Mouse (Mus musculus) embryonic facial prominence, embryonic 11.5 days (tissue): ENCODE data around the gene Gtse1. TPM values are rescaled to one million over a fixed set of nuclear protein-coding genes. Genes with fewer than 3 reads are reported as not detected.

Experiments
- ATAC-seq: fragments of 200-750 bp; cut with Nextera tagmentation; replicated peaks from 2 replicates; pipeline ENCODE4 v1.8.0; 2017; ENCODE audit warnings: low read depth; ENCODE audit not compliant: insufficient number of reproducible peaks, low FRiP score, low TSS enrichment
- DNase-seq: peaks from one replicate; pipeline ENCODE4 v3.0.0-alpha.2; 2015; ENCODE audit warnings: low spot score
- H3K27ac ChIP-seq: fragments of 300-500 bp; sonication (generic); replicated peaks from 2 replicates; pipeline ENCODE4 v1.5.1; 2014; ENCODE audit warnings: mild to moderate bottlenecking, low read depth, low read length, control low read depth
- H3K27me3 ChIP-seq: fragments of 300-500 bp; sonication (generic); 2 replicates; pipeline ENCODE4 v1.6.1; 2014; ENCODE audit warnings: mild to moderate bottlenecking, low read length, moderate library complexity, mixed read lengths; ENCODE audit not compliant: control insufficient read depth, insufficient read depth
- H3K36me3 ChIP-seq: fragments of 300-500 bp; sonication (generic); replicated peaks from 2 replicates; pipeline ENCODE4 v1.6.1; 2014; ENCODE audit warnings: low read depth, mild to moderate bottlenecking, low read length, moderate library complexity, mixed read lengths; ENCODE audit not compliant: control insufficient read depth, insufficient read depth
- H3K4me1 ChIP-seq: fragments of 300-500 bp; sonication (generic); 2 replicates; pipeline ENCODE4 v1.6.1; 2014; ENCODE audit warnings: low read length, mixed read lengths; ENCODE audit not compliant: control insufficient read depth, insufficient read depth
- H3K4me2 ChIP-seq: fragments of 300-500 bp; sonication (generic); 2 replicates; pipeline ENCODE4 v1.6.1; 2014; ENCODE audit warnings: low read depth, mild to moderate bottlenecking, control low read depth, low read length, moderate library complexity
- H3K4me3 ChIP-seq: fragments of 300-500 bp; sonication (generic); 2 replicates; pipeline ENCODE4 v1.5.1; 2014; ENCODE audit warnings: low read depth, low read length, control low read depth
- H3K9ac ChIP-seq: fragments of 300-500 bp; sonication (generic); replicated peaks from 2 replicates; pipeline ENCODE4 v1.6.1; 2014; ENCODE audit warnings: mild to moderate bottlenecking, control low read depth, low read length
- H3K9me3 ChIP-seq: fragments of 300-500 bp; sonication (generic); replicated peaks from 2 replicates; pipeline ENCODE4 v1.6.1; 2016; ENCODE audit warnings: mild to moderate bottlenecking, low read length, inconsistent platforms, mixed read lengths; ENCODE audit not compliant: control insufficient read depth
- WGBS: fragments of 180-500 bp; shearing (Covaris S2); extraction: QIAGEN DNeasy Blood & Tissue Kit; methylation state at CpG from one replicate; pipeline ENCODE4 v1.1.7; 2014; 5-methylcytosine and 5-hydroxymethylcytosine counted together
- polyA plus RNA-seq: library from polyadenylated mRNA; unstranded; fragments of >200 nt; fragmentation: Nextera tagmentation; extraction: Ambion mirVana; gene quantifications from 2 replicates; pipeline ENCODE4 v1.2.1, GENCODE M21; 2014

Gene Gtse1
- polyA plus RNA-seq, result 35.7 and 38.0 TPM in 2 replicates

DNA sequence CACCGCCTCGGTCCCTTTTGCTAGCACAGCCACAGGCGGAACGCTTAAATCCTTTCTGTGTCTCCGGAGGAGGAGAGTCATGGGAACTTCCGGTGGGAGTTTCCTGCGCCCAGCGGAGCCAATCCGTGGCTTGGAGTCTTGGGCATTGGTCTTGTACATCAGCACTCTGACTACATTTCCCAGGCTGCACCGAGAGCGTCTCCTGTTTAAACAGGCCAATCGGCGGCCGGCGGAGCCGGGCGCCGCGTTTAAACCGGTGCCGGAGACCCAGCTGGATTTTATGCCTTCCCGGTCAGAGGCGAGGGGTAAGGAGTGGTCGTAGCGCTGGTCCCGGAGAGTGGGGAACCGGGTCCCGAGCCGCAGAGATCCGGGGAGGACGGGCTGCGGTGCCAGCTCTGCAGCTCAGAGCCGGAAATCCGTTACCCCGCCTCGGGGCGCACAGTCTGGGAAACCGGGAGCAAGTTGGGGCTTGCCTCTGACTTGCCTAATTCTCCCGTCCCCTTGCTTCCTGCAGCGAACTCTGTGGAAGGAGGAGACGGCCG is at the start of gene Gtse1:
TSS of gene Gtse1 (plus strand) at position 256 of the 542 bp plus-strand sequence.
- ATAC-seq, result peak; percentile 98
- under 1% methylated on average over 42 of the region's 42 CpGs for WGBS
- H3K27ac ChIP-seq, result no peak within 1 kb of the TSS; the same call in 1 of the 2 replicates

DNA sequence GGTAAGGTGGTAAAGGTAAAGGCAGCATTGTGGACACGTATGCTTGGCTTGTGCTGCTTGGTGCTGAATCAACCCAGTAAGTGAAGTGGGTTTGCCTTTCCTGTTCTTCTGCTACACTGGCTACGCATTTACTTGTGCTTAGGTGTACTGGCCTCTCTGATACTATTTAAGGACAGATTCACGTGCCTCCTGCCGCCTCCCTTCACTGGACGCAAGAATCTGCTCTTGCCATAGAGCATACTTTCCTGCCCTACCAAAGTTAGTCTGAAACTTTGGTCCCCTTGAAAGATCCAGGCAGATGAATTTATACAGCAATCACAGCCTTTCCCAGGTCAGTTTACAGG is 49.1 kb upstream of the Gtse1 start:
- DNase-seq, result no peak
- Histone ChIP-seq H3K27ac (no peak overlapping the region), H3K4me1 (peaks cover 3% of the 10 kb centered on the region; the same call in 1 of the 2 replicates), H3K9me3 (no peaks in the 10 kb centered on the region), H3K4me2 (peak overlapping the region; percentile 93), H3K4me3 (no peak overlapping the region; the same call in 1 of the 2 replicates), H3K36me3 (no peaks in the 10 kb centered on the region), H3K27me3 (no peaks in the 10 kb centered on the region), H3K9ac (peak overlapping the region; percentile 85; the same call in 1 of the 2 replicates)
- 86% methylated on average over 5 of the region's 5 CpGs for WGBS
- no peak for ATAC-seq

More for the DNA sequence above, at the start of gene Gtse1:
- H3K36me3 ChIP-seq, result no peaks in the 10 kb centered on the region; the same call in none of the 2 replicates
- H3K9me3 ChIP-seq, result no peaks in the 10 kb centered on the region
- no peaks in the 10 kb centered on the region for H3K27me3 ChIP-seq
- DNase-seq, result peak; percentile 99
- peaks cover 2% of the 10 kb centered on the region for H3K4me1 ChIP-seq
- peak within 1 kb of the TSS; percentile 78 for H3K4me2 ChIP-seq
- H3K4me3 ChIP-seq, result peak within 1 kb of the TSS; percentile 80
- peak within 1 kb of the TSS; percentile 75 for H3K9ac ChIP-seq

DNA sequence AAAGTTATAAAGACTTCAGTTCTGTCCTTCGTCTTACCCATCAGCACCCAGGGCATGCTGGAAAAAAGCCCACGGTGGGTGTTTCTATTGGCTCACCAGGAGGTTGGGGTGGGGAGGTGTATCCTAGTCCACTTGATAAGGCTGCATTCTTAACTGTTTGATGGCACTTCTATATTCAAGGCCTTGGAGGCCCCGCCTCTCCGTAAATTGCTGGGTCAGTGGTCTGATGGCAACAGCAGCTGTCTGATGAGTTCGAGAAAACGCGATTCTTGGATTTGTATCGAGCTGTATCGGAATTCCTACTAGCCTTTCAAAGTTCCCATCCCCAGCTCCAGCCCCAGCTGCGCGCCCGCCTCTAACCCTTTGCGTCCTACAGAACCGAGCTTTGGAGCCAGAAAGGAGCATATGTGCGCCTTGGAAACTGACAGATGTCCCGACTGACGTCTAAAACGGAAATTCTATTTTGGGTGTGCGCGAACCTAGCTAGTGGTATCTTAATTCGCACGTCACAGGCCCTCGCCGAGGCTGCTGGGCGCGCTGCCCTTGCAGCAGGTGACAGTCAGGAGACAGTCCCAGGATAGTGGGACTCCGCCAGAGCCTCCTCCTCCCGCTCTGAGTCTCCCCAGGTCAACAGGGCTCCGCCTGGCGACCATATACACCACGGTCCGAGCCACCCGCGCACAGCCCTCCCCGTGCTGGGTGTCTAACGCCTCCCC is 48.6 kb upstream of the Gtse1 start:
- no peaks in the 10 kb centered on the region for H3K36me3 ChIP-seq
- DNase-seq (peak; percentile 14), ATAC-seq (peak; percentile 83)
- H3K9ac ChIP-seq, result peak overlapping the region; percentile 85
- H3K27ac ChIP-seq, result no peak overlapping the region
- 7% methylated on average over 36 of the region's 36 CpGs for WGBS
- peak overlapping the region; percentile 93 for H3K4me2 ChIP-seq
- peak overlapping the region; percentile 79 for H3K4me3 ChIP-seq
- peaks cover 3% of the 10 kb centered on the region; the same call in 1 of the 2 replicates for H3K4me1 ChIP-seq
- no peaks in the 10 kb centered on the region for H3K27me3 ChIP-seq
- no peaks in the 10 kb centered on the region for H3K9me3 ChIP-seq

DNA sequence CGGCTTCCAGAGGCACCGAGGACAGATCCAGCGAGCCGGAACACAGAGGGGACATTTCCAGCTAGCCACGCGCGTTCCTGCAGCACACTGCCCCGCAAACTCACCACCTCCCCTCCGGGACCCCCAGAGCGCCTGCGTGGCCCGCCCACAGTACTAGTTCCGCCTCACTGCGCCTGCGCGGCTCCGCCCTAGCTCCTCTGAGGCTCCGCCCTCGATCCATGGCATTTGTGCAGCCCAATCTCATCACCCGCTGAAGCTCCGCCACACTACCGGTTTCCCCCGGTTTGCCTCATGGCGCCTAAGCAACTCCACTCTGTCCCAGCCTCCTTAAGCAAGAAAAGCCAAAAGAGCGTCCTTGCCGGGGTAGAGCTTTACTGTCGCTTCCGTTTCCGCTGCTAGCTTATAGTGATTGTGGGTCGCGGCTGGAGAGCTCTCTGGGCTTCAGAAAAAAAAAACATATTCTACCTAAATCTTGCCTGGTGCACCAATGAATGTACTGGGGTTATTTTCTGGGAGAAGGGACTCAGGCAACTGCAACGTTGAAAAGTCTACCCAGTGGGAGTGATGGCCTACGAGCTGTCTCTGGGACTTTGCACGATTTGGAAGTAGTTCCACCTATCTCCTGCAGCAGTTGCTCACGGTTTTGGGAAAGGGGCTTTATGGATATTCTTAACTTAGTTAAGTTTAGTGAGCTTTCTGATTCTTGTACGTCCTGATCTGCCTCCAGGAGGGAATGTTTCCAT is 47.8 kb upstream of the Gtse1 start, which contains the start of gene Cdpf1:
TSS of gene Cdpf1 (minus strand) at position 163 of the 743 bp plus-strand sequence.
- H3K4me3 ChIP-seq, result peak within 1 kb of the TSS; percentile 79
- no peaks in the 10 kb centered on the region for H3K27me3 ChIP-seq
- peak within 1 kb of the TSS; percentile 72 for H3K27ac ChIP-seq
- ATAC-seq (peak; percentile 92), DNase-seq (peak; percentile 99)
- WGBS, result 4% methylated on average over 36 of the region's 36 CpGs
- H3K4me1 ChIP-seq, result peaks cover 3% of the 10 kb centered on the region; the same call in 1 of the 2 replicates
- no peaks in the 10 kb centered on the region for H3K36me3 ChIP-seq
- peak within 1 kb of the TSS; percentile 85 for H3K9ac ChIP-seq
- H3K9me3 ChIP-seq, result no peaks in the 10 kb centered on the region
- peak within 1 kb of the TSS; percentile 93 for H3K4me2 ChIP-seq

DNA sequence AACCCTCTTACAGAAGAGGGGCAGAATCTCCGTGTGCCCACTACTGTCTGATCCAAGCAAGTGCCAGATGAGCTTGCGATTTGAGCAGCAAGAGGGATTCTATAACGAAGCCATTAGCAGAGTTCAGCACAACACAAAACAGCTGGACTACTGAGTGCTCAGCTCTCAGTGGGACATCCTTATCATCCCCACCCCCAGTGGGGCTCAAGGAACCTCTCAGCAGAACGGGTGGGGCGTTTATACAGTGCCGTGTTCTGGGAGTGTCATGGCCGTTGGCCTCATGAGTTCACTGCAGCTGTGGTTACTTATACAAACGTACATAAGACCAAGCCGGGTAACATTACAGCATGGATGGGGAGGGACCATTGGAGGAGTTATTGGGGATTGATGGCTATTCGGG is 46.1 kb upstream of the Gtse1 start:
- H3K4me2 ChIP-seq, result no peak overlapping the region
- H3K9me3 ChIP-seq, result no peaks in the 10 kb centered on the region
- DNase-seq (no peak), ATAC-seq (no peak)
- 71% methylated on average over 10 of the region's 10 CpGs for WGBS
- H3K36me3 ChIP-seq, result no peaks in the 10 kb centered on the region
- H3K27ac ChIP-seq, result no peak overlapping the region
- H3K4me3 ChIP-seq, result no peak overlapping the region
- H3K27me3 ChIP-seq, result no peaks in the 10 kb centered on the region
- H3K4me1 ChIP-seq, result peaks cover 3% of the 10 kb centered on the region; the same call in 1 of the 2 replicates
- no peak overlapping the region for H3K9ac ChIP-seq

DNA sequence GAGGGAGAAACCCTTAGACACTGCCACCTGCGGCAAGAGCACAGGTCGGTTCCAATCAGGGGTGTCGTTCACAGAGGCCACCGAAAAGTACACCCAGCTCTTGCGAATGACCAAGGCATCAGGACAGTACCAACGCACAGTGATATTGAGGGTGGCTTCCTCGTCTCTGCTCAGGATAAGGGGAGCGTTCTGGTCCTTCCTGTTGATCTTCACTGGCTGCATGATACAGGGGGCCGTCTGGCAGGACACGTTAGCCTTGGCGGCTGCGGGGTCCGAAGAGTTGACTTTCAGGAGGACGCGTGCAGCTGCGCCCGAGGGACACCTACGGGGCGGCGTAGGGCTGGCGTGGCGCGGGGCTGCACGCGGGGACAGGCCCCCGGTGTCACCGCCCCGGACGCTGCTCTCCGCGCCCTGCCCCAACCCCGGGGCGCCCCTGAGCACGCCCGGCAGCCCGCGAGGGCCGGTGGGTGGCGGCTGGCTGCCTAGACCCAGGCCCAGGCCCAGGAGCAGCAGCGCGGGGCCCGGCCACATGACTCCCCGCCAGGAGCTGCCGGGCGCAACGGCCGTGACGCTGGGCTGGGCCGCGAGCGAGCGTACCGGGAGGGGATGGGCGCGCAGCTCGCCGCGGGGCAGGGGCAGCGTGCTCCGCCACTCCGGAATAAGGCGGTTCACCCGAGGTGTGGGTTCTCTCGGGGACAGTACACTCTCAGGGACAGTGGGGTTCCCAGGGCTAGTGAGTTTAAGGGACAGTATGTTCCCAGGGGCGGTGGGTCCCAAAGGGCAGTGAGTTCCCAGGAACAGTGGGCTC is 38.1 kb upstream of the Gtse1 start, which contains the start of gene Pkdrej:
TSS of gene Pkdrej (minus strand) at position 532 of the 808 bp plus-strand sequence.
- Histone ChIP-seq H3K9ac (peak within 1 kb of the TSS; percentile 85), H3K4me1 (no peaks in the 10 kb centered on the region), H3K27me3 (peaks cover 2% of the 10 kb centered on the region; the same call in 1 of the 2 replicates), H3K27ac (no peak within 1 kb of the TSS), H3K4me3 (peak within 1 kb of the TSS; percentile 49), H3K4me2 (peak within 1 kb of the TSS; percentile 98), H3K36me3 (no peaks in the 10 kb centered on the region), H3K9me3 (no peaks in the 10 kb centered on the region)
- peak; percentile 37 for DNase-seq
- 1% methylated on average over 64 of the region's 65 CpGs for WGBS
- peak; percentile 67; the same call in 1 of the 2 replicates for ATAC-seq

DNA sequence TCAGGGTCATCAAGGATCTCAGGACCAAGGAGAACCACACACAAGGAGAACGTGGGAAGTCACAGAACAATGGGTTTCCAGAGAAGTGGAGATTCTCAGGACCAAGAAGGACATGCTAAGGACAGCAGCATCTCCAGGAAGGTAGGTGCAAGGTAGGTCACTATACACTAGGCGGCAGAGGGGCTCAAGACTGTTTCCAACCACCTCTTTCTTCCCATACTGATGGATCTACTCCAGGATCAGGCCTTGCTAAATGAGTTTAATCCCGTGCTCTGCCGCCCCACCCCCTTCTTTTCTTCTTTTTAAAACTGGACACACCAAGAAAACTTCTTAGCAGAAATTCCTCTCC is 37.6 kb upstream of the Gtse1 start:
- Histone ChIP-seq H3K27ac (no peak overlapping the region), H3K9me3 (no peaks in the 10 kb centered on the region)
- ATAC-seq, result no peak

More for the DNA sequence above, 37.6 kb upstream of the Gtse1 start:
- peak overlapping the region; percentile 98 for H3K4me2 ChIP-seq
- H3K4me1 ChIP-seq, result no peaks in the 10 kb centered on the region
- H3K4me3 ChIP-seq, result peak overlapping the region; percentile 49
- WGBS, result 13% methylated on average over 4 of the region's 4 CpGs
- peak; percentile 47 for DNase-seq
- no peaks in the 10 kb centered on the region for H3K36me3 ChIP-seq
- H3K27me3 ChIP-seq, result peaks cover 2% of the 10 kb centered on the region; the same call in 1 of the 2 replicates
- H3K9ac ChIP-seq, result peak overlapping the region; percentile 85
